8 mouse cellular contexts compared by ENCODE assay signal in genomic region chr9:13300891-13301782, GRCm38 (mm10). TPM values are rescaled to one million over a fixed set of nuclear protein-coding genes. Genes with fewer than 3 reads are reported as not detected.
DNase-seq lines count a peak whose midpoint lies in the region; ATAC-seq lines count a peak whose summit lies in the region.
"Had no signal": no experiment of that assay in that cellular context is flagged by ENCODE, and none has a peak within 500 bp of the region (broad histone marks: within the 10 kb centered on the region; RNA-seq: fewer than 3 reads in every experiment).

No protein-coding gene starts in this region.

- no peak for ATAC-seq in lung, embryonic 16.5 days (ENCODE audit: low read depth)
- ATAC-seq in forebrain, embryonic 16.5 days: no peak
- no peak for ATAC-seq in limb, embryonic 12.5 days (ENCODE audit: insufficient number of reproducible peaks, insufficient read depth, low FRiP score, low TSS enrichment, low read depth)
- ATAC-seq in stomach, embryonic 16.5 days (ENCODE audit: insufficient read depth, low FRiP score): no peak

- peak overlapping the region; percentile 67 for H3K4me2 ChIP-seq in lung, embryonic 16.5 days (ENCODE audit: low read depth, low read length)
- peak overlapping the region; percentile 74 for H3K4me2 ChIP-seq in forebrain, embryonic 16.5 days (ENCODE audit: low read length)
- peak overlapping the region; percentile 96 for H3K4me2 ChIP-seq in limb, embryonic 12.5 days
- peak overlapping the region; percentile 93 for H3K4me2 ChIP-seq in stomach, embryonic 16.5 days (ENCODE audit: low read depth, low read length)

- H3K4me1 ChIP-seq in lung, embryonic 16.5 days (replicated peaks; ENCODE audit: control insufficient read depth, insufficient read depth, low read length): peaks cover 55% of the 10 kb centered on the region
- peaks cover 57% of the 10 kb centered on the region for H3K4me1 ChIP-seq in forebrain, embryonic 16.5 days (replicated peaks; ENCODE audit: control insufficient read depth, insufficient read depth, low read length)
- peaks cover 55% of the 10 kb centered on the region for H3K4me1 ChIP-seq in limb, embryonic 12.5 days (replicated peaks)
- H3K4me1 ChIP-seq in stomach, embryonic 16.5 days (ENCODE audit: control insufficient read depth, insufficient read depth, low read length): peaks cover 56% of the 10 kb centered on the region

- no peak overlapping the region for H3K27ac ChIP-seq in lung, embryonic 16.5 days (ENCODE audit: low read length)
- H3K27ac ChIP-seq in forebrain, embryonic 16.5 days (ENCODE audit: low read length): no peak overlapping the region
- H3K27ac ChIP-seq in limb, embryonic 12.5 days: no peak overlapping the region
- 0 out of 2 replicates have a peak overlapping the region, but pooled peaks have one; percentile 3 for H3K27ac ChIP-seq in stomach, embryonic 16.5 days (ENCODE audit: low read length)

- H3K4me3 ChIP-seq in lung, embryonic 16.5 days (ENCODE audit: low read length): peak overlapping the region; percentile 69
- peak overlapping the region; percentile 19 for H3K4me3 ChIP-seq in forebrain, embryonic 16.5 days (replicated peaks; ENCODE audit: low read length)
- peak overlapping the region; percentile 58 for H3K4me3 ChIP-seq in limb, embryonic 12.5 days (replicated peaks)
- H3K4me3 ChIP-seq in stomach, embryonic 16.5 days (replicated peaks; ENCODE audit: low read length): no peak overlapping the region

- WGBS in lung, embryonic 16.5 days: 76% methylated on average over 9 of the region's 9 CpGs
- WGBS in forebrain, embryonic 16.5 days: 60% methylated on average over 9 of the region's 9 CpGs
- WGBS in limb, embryonic 12.5 days: 70% methylated on average over 9 of the region's 9 CpGs
- WGBS in stomach, embryonic 16.5 days: 74% methylated on average over 9 of the region's 9 CpGs

- H3K9ac ChIP-seq in lung, embryonic 16.5 days (ENCODE audit: low read length): peak overlapping the region; percentile 65
- H3K9ac ChIP-seq in forebrain, embryonic 16.5 days (replicated peaks; ENCODE audit: low read depth, low read length): no peak overlapping the region
- no peak overlapping the region for H3K9ac ChIP-seq in limb, embryonic 12.5 days (replicated peaks)
- no peak overlapping the region for H3K9ac ChIP-seq in stomach, embryonic 16.5 days (ENCODE audit: low read length)

- H3K36me3 ChIP-seq in lung, embryonic 16.5 days (ENCODE audit: control insufficient read depth, insufficient read depth, low read length): no peaks in the 10 kb centered on the region
- no peaks in the 10 kb centered on the region for H3K36me3 ChIP-seq in forebrain, embryonic 16.5 days (ENCODE audit: control insufficient read depth, insufficient read depth)
- no peaks in the 10 kb centered on the region for H3K36me3 ChIP-seq in limb, embryonic 12.5 days
- no peaks in the 10 kb centered on the region for H3K36me3 ChIP-seq in stomach, embryonic 16.5 days (ENCODE audit: control insufficient read depth, insufficient read depth, low read length)

- no peaks in the 10 kb centered on the region for H3K9me3 ChIP-seq in lung, embryonic 16.5 days (ENCODE audit: control insufficient read depth, low read length)
- H3K9me3 ChIP-seq in forebrain, embryonic 16.5 days (ENCODE audit: control insufficient read depth, low read length): no peaks in the 10 kb centered on the region
- H3K9me3 ChIP-seq in limb, embryonic 12.5 days: no peaks in the 10 kb centered on the region
- H3K9me3 ChIP-seq in stomach, embryonic 16.5 days (replicated peaks; ENCODE audit: control insufficient read depth, low read length): no peaks in the 10 kb centered on the region

- H3K27me3 ChIP-seq in lung, embryonic 16.5 days (ENCODE audit: control insufficient read depth, insufficient read depth, low read depth, low read length): no peaks in the 10 kb centered on the region
- H3K27me3 ChIP-seq in forebrain, embryonic 16.5 days (replicated peaks; ENCODE audit: control insufficient read depth, insufficient read depth, low read length): no peaks in the 10 kb centered on the region
- no peaks in the 10 kb centered on the region for H3K27me3 ChIP-seq in limb, embryonic 12.5 days
- H3K27me3 ChIP-seq in stomach, embryonic 16.5 days (ENCODE audit: control insufficient read depth, insufficient read depth, low read length): no peaks in the 10 kb centered on the region

- no peak for DNase-seq in lung, postnatal 10 days
- no peak for DNase-seq in gastrocnemius, adult 18-20 months (ENCODE audit: low spot score)
- DNase-seq in thymus, adult 18-20 months: no peak
- DNase-seq: adrenal gland, postnatal 14 days had no signal

RNA-seq across cellular contexts. Expression of gene Maml2, which starts 3.4 kb away (rescaled TPM):
- polyA plus RNA-seq in lung, embryonic 16.5 days (2015; fragmentation: Nextera tagmentation; extraction: Ambion mirVana): 15.3 and 15.6 TPM in 2 replicates
- polyA plus RNA-seq in forebrain, embryonic 16.5 days (2015; fragmentation: Nextera tagmentation; extraction: Ambion mirVana): 9.0 and 10.5 TPM in 2 replicates
- polyA plus RNA-seq in limb, embryonic 12.5 days (2016; fragmentation: Nextera tagmentation; extraction: Ambion mirVana): 12.2 and 12.5 TPM in 2 replicates
- 8.9 and 9.6 TPM in 2 replicates for polyA plus RNA-seq in stomach, embryonic 16.5 days (2015; fragmentation: Nextera tagmentation; extraction: Ambion mirVana)
- total RNA-seq in gastrocnemius, adult 18-20 months (2021): 1 to 10 TPM; 2.3 to 2.6 TPM

RNA-seq across cellular contexts. Expression of gene Ccdc82, which starts 54.4 kb away (rescaled TPM):
- polyA plus RNA-seq in lung, embryonic 16.5 days (2015; fragmentation: Nextera tagmentation; extraction: Ambion mirVana): 14.5 and 16.3 TPM in 2 replicates
- 14.2 and 14.5 TPM in 2 replicates for polyA plus RNA-seq in forebrain, embryonic 16.5 days (2015; fragmentation: Nextera tagmentation; extraction: Ambion mirVana)
- 5.5 and 6.0 TPM in 2 replicates for polyA plus RNA-seq in limb, embryonic 12.5 days (2016; fragmentation: Nextera tagmentation; extraction: Ambion mirVana)
- 11.4 and 13.7 TPM in 2 replicates for polyA plus RNA-seq in stomach, embryonic 16.5 days (2015; fragmentation: Nextera tagmentation; extraction: Ambion mirVana)
- 1 to 10 TPM; 3.6 to 4.9 TPM for total RNA-seq in gastrocnemius, adult 18-20 months (2021)

RNA-seq across cellular contexts. Expression of gene Jrkl, which starts 55.5 kb away (rescaled TPM):
- polyA plus RNA-seq in lung, embryonic 16.5 days (2015; fragmentation: Nextera tagmentation; extraction: Ambion mirVana): 9.3 and 11.1 TPM in 2 replicates
- polyA plus RNA-seq in forebrain, embryonic 16.5 days (2015; fragmentation: Nextera tagmentation; extraction: Ambion mirVana): 12.3 and 15.4 TPM in 2 replicates
- polyA plus RNA-seq in limb, embryonic 12.5 days (2016; fragmentation: Nextera tagmentation; extraction: Ambion mirVana): 10.9 and 11.4 TPM in 2 replicates
- 9.7 and 12.5 TPM in 2 replicates for polyA plus RNA-seq in stomach, embryonic 16.5 days (2015; fragmentation: Nextera tagmentation; extraction: Ambion mirVana)
- total RNA-seq in gastrocnemius, adult 18-20 months (2021): 1 to 10 TPM; 2.8 to 3.1 TPM
